Mouse (Mus musculus): ENCODE data around the gene Unc5cl.

- no peak for TF ChIP-seq POLR2A (IDR thresholded peaks at IDR 0.05; ENCODE audit: low read depth, low read length)
- no peak for TF ChIP-seq CTCF (conservative IDR thresholded peaks at IDR 0.05; ENCODE audit: insufficient read depth, insufficient read length, low read depth, low read length)
Observed at GRCm38 (mm10) chr17:48582486-48582990, 127.8 kb downstream of the Unc5cl start.

Measured in kidney, adult 2 months (tissue).